Mouse (Mus musculus): ENCODE measurements around the gene Aldh3b3. TPM values are rescaled to one million over a fixed set of nuclear protein-coding genes. Genes with fewer than 3 reads are reported as not detected.
A peak's percentile ranks its signal among the peaks of the same experiment; 100 is the strongest.

Aldh3b3 gene
- polyA plus RNA-seq, 1 experiment from 2014 or later, result 0.39 TPM

DNA sequence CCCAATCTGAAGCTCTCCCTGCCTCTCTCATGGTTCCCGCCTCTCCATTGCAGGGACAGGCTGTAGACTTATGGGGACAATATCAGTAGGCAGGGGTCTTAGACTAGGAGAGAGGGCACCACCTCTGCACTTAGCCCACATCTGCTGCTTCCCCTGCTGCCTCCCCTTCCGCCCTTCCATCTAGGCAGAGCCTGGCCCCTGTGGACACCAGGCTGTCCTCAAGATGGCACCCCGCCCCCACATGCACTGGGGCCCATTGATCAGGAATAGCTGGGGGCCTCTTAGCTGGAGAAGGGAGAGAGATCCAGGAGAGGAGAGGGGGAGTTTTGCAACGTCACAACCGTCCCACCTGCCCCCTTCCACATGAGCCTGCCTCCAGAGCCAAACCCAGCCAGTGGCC, 34.0 kb downstream of the Aldh3b3 start, which contains the start of gene Tbx10:
Gene Tbx10 (plus strand): TSS at position 337 of the 400 bp plus-strand sequence.
- Histone ChIP-seq H3K9me3 (replicated peaks; ENCODE audit: control insufficient read depth, low read length) (no peaks in the 10 kb centered on the region), H3K36me3 (ENCODE audit: control insufficient read depth, insufficient read depth, low read length) (no peaks in the 10 kb centered on the region), H3K4me3 (replicated peaks; ENCODE audit: low read length) (no peak within 1 kb of the TSS), H3K4me1 (ENCODE audit: control insufficient read depth, insufficient read depth, low read length) (no peaks in the 10 kb centered on the region), H3K4me2 (ENCODE audit: low read depth, low read length) (no peak within 1 kb of the TSS), H3K27ac (ENCODE audit: low read length) (no peak within 1 kb of the TSS), H3K9ac (ENCODE audit: low read length) (no peak within 1 kb of the TSS), H3K27me3 (ENCODE audit: control insufficient read depth, insufficient read depth, low read length) (no peaks in the 10 kb centered on the region)
- 59% methylated on average over 5 of the region's 5 CpGs for WGBS
- ATAC-seq (ENCODE audit: insufficient read depth, low FRiP score), result no peak

DNA sequence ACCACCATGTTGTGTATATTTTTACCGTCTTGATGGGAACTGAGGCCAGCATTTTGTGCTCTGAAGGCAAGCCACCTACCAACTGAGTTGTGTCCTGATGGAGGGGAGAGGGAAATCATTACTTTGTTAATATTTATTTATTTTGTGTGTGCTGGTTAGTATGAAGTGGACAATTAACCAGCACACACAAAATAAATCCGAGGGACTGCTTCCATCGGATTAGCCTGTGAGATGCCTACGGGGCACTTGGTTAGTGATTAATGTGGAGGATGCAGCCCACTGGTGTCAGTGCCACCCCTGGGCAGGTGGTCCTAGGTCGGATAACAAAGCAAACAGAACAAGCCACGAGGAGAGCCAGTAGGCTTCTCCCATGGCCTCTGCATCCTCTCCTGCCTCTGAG, 36.5 kb downstream of the Aldh3b3 start:
- 58% methylated on average over 6 of the region's 6 CpGs for WGBS
- no peak overlapping the region for H3K27ac ChIP-seq (ENCODE audit: low read length)
- no peak for ATAC-seq (ENCODE audit: insufficient read depth, low FRiP score)

DNA sequence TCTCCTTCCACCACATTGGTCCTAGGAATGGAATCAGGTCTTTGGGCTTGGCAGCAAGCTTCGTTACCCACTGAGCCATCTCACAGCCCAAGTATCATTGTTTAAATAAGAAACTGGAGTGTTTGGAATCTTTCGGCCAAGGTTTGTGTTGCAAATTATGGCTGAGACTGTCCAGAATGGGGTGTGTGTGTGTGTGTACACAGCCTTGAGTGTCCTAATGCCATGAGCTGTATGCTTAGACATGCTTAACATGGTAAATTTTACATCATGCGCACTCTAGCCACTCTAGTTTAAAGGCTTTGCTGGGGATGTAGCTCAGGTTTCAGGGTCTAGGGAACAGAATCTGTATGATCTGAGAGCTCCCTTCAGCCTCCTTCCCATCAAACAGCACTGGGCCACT, 37.1 kb downstream of the Aldh3b3 start:
- 73% methylated on average over 3 of the region's 3 CpGs for WGBS
- Histone ChIP-seq H3K9ac (ENCODE audit: low read length) (no peak overlapping the region), H3K4me2 (ENCODE audit: low read depth, low read length) (no peak overlapping the region), H3K4me1 (ENCODE audit: control insufficient read depth, insufficient read depth, low read length) (peaks cover 4% of the 10 kb centered on the region; the same call in 1 of the 2 replicates), H3K27ac (ENCODE audit: low read length) (no peak overlapping the region), H3K9me3 (replicated peaks; ENCODE audit: control insufficient read depth, low read length) (no peaks in the 10 kb centered on the region), H3K36me3 (ENCODE audit: control insufficient read depth, insufficient read depth, low read length) (no peaks in the 10 kb centered on the region), H3K4me3 (replicated peaks; ENCODE audit: low read length) (no peak overlapping the region), H3K27me3 (ENCODE audit: control insufficient read depth, insufficient read depth, low read length) (no peaks in the 10 kb centered on the region)
- no peak for ATAC-seq (ENCODE audit: insufficient read depth, low FRiP score)

More for the DNA sequence above, 36.5 kb downstream of the Aldh3b3 start:
- Histone ChIP-seq H3K36me3 (ENCODE audit: control insufficient read depth, insufficient read depth, low read length) (no peaks in the 10 kb centered on the region), H3K27me3 (ENCODE audit: control insufficient read depth, insufficient read depth, low read length) (no peaks in the 10 kb centered on the region), H3K4me1 (ENCODE audit: control insufficient read depth, insufficient read depth, low read length) (peaks cover 4% of the 10 kb centered on the region; the same call in 1 of the 2 replicates), H3K4me2 (ENCODE audit: low read depth, low read length) (no peak overlapping the region), H3K9ac (ENCODE audit: low read length) (no peak overlapping the region), H3K9me3 (replicated peaks; ENCODE audit: control insufficient read depth, low read length) (no peaks in the 10 kb centered on the region), H3K4me3 (replicated peaks; ENCODE audit: low read length) (no peak overlapping the region)

DNA sequence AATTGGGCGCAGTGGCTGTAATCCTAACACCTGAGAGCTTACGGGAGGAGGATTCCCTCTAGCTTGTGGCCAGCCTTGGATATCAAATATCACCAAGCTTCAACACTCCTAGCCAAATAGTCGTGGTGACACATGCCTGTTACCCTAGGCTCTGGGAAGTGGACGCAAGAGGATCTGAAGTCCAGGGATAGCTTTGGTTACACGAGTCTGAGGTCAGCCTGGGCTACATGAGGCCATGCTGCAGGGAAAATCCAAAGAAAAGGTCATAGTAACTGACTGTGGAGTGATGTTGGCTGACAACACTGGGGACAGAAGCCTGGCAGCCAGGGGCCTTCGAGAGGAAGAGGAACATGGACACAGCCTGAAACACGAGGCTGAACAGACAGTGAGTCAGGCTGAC, 37.7 kb downstream of the Aldh3b3 start:
- Histone ChIP-seq H3K27ac (ENCODE audit: low read length) (no peak overlapping the region), H3K4me1 (ENCODE audit: control insufficient read depth, insufficient read depth, low read length) (peaks cover 7% of the 10 kb centered on the region)
- 65% methylated on average over 7 of the region's 7 CpGs for WGBS

DNA sequence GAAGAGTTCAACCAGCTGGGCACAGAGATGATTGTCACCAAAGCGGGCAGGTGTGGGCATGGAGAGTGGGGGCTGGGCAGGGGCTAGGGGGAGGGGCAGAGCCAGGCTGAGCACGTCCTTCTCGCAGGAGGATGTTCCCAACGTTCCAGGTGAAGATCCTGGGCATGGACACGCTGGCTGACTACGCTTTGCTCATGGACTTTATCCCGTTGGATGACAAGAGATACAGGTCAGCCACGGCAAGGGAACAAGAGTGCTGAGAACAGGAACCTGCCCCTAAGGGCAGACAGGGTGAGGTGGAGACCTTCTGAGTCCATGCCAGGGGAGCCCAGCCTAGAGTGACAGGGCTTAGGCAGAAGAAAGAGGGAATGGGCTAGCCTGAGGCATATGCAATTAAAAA, 38.3 kb downstream of the Aldh3b3 start:
- 75% methylated on average over 8 of the region's 8 CpGs for WGBS
- H3K4me1 ChIP-seq (ENCODE audit: control insufficient read depth, insufficient read depth, low read length), result peaks cover 13% of the 10 kb centered on the region
- no peak overlapping the region for H3K9ac ChIP-seq (ENCODE audit: low read length)

More for the DNA sequence above, 37.7 kb downstream of the Aldh3b3 start:
- Histone ChIP-seq H3K27me3 (ENCODE audit: control insufficient read depth, insufficient read depth, low read length) (no peaks in the 10 kb centered on the region), H3K9me3 (replicated peaks; ENCODE audit: control insufficient read depth, low read length) (no peaks in the 10 kb centered on the region), H3K9ac (ENCODE audit: low read length) (no peak overlapping the region), H3K4me3 (replicated peaks; ENCODE audit: low read length) (no peak overlapping the region), H3K4me2 (ENCODE audit: low read depth, low read length) (no peak overlapping the region), H3K36me3 (ENCODE audit: control insufficient read depth, insufficient read depth, low read length) (no peaks in the 10 kb centered on the region)
- no peak for ATAC-seq (ENCODE audit: insufficient read depth, low FRiP score)

DNA sequence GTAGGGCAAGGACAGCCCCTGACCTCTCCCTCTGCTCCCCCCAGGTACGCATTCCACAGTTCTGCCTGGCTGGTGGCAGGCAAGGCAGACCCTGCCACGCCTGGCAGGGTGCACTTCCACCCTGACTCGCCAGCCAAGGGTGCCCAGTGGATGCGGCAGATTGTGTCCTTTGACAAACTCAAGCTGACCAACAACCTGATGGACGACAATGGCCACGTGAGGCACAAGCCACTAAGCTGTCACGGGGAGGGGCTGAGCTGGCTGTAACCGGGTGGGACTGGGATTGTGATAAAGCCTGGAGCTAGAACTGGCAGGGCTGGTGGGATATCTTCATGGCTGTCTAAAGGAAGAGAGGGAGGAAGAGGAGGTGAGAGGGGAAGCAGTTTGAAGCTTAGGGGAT, 38.8 kb downstream of the Aldh3b3 start:
- H3K4me2 ChIP-seq (ENCODE audit: low read depth, low read length), result no peak overlapping the region
- no peaks in the 10 kb centered on the region for H3K36me3 ChIP-seq (ENCODE audit: control insufficient read depth, insufficient read depth, low read length)
- H3K4me3 ChIP-seq (replicated peaks; ENCODE audit: low read length), result no peak overlapping the region
- no peaks in the 10 kb centered on the region for H3K27me3 ChIP-seq (ENCODE audit: control insufficient read depth, insufficient read depth, low read length)
- no peak overlapping the region for H3K27ac ChIP-seq (ENCODE audit: low read length)
- H3K9ac ChIP-seq (ENCODE audit: low read length), result no peak overlapping the region
- peaks cover 14% of the 10 kb centered on the region for H3K4me1 ChIP-seq (ENCODE audit: control insufficient read depth, insufficient read depth, low read length)
- ATAC-seq (ENCODE audit: insufficient read depth, low FRiP score), result no peak
- no peaks in the 10 kb centered on the region for H3K9me3 ChIP-seq (replicated peaks; ENCODE audit: control insufficient read depth, low read length)
- 49% methylated on average over 8 of the region's 8 CpGs for WGBS

More for the DNA sequence above, 38.3 kb downstream of the Aldh3b3 start:
- Histone ChIP-seq H3K27me3 (ENCODE audit: control insufficient read depth, insufficient read depth, low read length) (no peaks in the 10 kb centered on the region), H3K4me3 (replicated peaks; ENCODE audit: low read length) (no peak overlapping the region), H3K27ac (ENCODE audit: low read length) (no peak overlapping the region), H3K9me3 (replicated peaks; ENCODE audit: control insufficient read depth, low read length) (no peaks in the 10 kb centered on the region), H3K36me3 (ENCODE audit: control insufficient read depth, insufficient read depth, low read length) (no peaks in the 10 kb centered on the region), H3K4me2 (ENCODE audit: low read depth, low read length) (no peak overlapping the region)
- ATAC-seq (ENCODE audit: insufficient read depth, low FRiP score), result no peak

DNA sequence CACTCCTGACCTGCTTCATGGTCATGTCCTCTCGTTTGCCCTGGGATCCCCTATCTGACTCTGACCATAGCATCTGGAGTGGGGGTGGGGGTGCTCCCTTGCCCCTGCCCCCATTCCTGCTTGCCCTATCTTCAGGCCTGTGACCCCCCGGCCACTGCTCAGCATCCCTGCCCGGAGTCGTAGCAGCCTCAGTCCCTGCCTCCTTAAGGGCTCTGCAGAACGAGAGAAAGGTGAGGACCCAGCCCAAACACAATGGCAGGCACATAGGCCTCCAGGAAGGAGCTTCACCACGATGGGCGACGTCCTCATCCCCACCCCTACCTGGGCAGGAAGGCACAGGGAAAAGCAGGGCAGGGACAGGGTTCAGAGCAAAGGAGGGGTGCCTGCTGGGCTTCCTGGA, 39.9 kb downstream of the Aldh3b3 start:
- 70% methylated on average over 8 of the region's 8 CpGs for WGBS

DNA sequence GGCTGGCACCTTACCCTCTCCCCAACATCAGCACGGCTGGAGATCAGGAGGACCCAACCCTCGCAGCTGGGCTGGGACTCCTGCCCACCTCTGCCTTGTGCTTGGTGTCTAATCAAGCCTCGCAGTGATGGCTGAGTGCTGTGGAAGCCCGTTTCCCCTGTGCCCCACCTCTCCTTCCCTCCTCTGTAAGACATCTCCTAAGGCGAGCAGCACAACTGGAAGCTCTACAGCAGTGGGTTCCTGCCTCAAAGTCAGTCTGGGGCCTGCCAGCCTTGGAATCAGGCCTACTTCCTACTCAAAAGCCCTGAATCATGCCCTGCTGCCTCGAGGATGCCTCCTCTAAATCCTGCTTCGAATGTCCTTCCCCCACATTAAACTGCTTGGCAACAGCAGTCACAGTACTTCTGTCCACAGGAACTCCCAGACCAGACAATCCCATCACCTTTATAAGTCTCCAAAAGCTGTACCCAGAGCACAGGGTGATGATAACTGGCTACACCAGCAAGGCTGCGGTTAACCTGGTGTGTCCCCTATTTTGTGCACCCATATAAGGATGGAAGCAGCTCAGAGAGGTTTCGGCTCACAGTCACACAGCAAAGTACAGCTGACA, 40.8 kb downstream of the Aldh3b3 start:
- H3K4me1 ChIP-seq (ENCODE audit: control insufficient read depth, insufficient read depth, low read length), result peaks cover 16% of the 10 kb centered on the region
- H3K9ac ChIP-seq (ENCODE audit: low read length), result peak overlapping the region; percentile 91
- peak overlapping the region; percentile 87 for H3K4me3 ChIP-seq (replicated peaks; ENCODE audit: low read length)
- H3K4me2 ChIP-seq (ENCODE audit: low read depth, low read length), result peak overlapping the region; percentile 82
- H3K36me3 ChIP-seq (ENCODE audit: control insufficient read depth, insufficient read depth, low read length), result no peaks in the 10 kb centered on the region
- H3K27me3 ChIP-seq (ENCODE audit: control insufficient read depth, insufficient read depth, low read length), result no peaks in the 10 kb centered on the region
- WGBS, result 85% methylated on average over 9 of the region's 9 CpGs
- H3K27ac ChIP-seq (ENCODE audit: low read length), result 0 out of 2 replicates have a peak overlapping the region, but pooled peaks have one; percentile 97
- no peaks in the 10 kb centered on the region for H3K9me3 ChIP-seq (replicated peaks; ENCODE audit: control insufficient read depth, low read length)
- no peak for ATAC-seq (ENCODE audit: insufficient read depth, low FRiP score)

More for the DNA sequence above, 39.9 kb downstream of the Aldh3b3 start:
- Histone ChIP-seq H3K27me3 (ENCODE audit: control insufficient read depth, insufficient read depth, low read length) (no peaks in the 10 kb centered on the region), H3K36me3 (ENCODE audit: control insufficient read depth, insufficient read depth, low read length) (no peaks in the 10 kb centered on the region), H3K4me3 (replicated peaks; ENCODE audit: low read length) (no peak overlapping the region), H3K9me3 (replicated peaks; ENCODE audit: control insufficient read depth, low read length) (no peaks in the 10 kb centered on the region), H3K9ac (ENCODE audit: low read length) (no peak overlapping the region), H3K4me2 (ENCODE audit: low read depth, low read length) (no peak overlapping the region), H3K27ac (ENCODE audit: low read length) (no peak overlapping the region), H3K4me1 (ENCODE audit: control insufficient read depth, insufficient read depth, low read length) (peaks cover 16% of the 10 kb centered on the region)
- ATAC-seq (ENCODE audit: insufficient read depth, low FRiP score), result no peak

DNA sequence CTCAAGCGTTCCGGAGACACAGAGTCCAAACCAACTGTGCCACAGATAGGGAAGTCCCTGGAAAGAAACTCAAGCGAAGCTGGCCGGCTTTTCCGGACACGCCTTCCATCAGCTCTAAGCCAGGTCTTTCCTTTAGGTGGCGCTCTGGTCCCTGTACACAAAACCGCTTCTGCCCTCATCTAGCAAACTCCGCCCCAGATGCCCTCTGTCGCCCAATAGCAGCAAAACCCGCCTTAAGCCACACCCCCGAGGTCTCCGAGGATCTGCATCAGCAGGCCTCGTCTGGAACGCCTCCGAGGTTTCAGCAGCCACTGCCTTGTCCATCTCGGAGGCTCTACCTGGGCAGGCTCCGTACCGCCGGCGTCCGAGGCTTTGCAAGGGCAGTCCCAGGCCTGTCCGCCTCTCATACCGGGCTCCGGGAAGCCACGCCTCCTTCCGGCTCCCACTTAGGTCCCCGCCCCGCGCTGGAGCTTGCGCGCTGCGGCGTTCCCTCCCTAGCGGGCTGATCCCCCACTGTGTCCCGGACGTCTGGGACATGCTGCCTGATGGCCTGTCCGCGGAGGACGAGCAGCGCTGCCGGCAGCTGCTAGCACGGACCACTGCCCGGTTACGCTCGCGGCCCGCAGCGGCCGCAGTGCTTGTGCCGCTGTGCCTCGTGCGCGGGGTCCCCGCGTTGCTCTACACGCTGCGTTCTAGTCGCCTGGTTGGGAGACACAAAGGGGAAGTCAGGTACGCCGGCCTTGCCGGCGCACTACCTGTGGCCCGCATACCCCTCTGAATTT, 41.9 kb downstream of the Aldh3b3 start, which contains the start of the genes Nudt8 and Gm49405:
Gene Nudt8 (plus strand): TSS at position 462 of the 782 bp plus-strand sequence.
Gene Gm49405 (plus strand): TSS at position 508 of the 782 bp plus-strand sequence.
- Histone ChIP-seq H3K27ac (ENCODE audit: low read length) (peak within 1 kb of the TSS; percentile 97), H3K9me3 (replicated peaks; ENCODE audit: control insufficient read depth, low read length) (no peaks in the 10 kb centered on the region), H3K9ac (ENCODE audit: low read length) (peak within 1 kb of the TSS; percentile 91), H3K4me1 (ENCODE audit: control insufficient read depth, insufficient read depth, low read length) (peaks cover 16% of the 10 kb centered on the region), H3K4me3 (replicated peaks; ENCODE audit: low read length) (peak within 1 kb of the TSS; percentile 87), H3K36me3 (ENCODE audit: control insufficient read depth, insufficient read depth, low read length) (no peaks in the 10 kb centered on the region), H3K4me2 (ENCODE audit: low read depth, low read length) (peak within 1 kb of the TSS; percentile 82), H3K27me3 (ENCODE audit: control insufficient read depth, insufficient read depth, low read length) (no peaks in the 10 kb centered on the region)
- ATAC-seq (ENCODE audit: insufficient read depth, low FRiP score), result peak; percentile 93
- WGBS, result under 1% methylated on average over 64 of the region's 64 CpGs

Data from stomach, embryonic 16.5 days (tissue).